Mouse (Mus musculus): ENCODE measurements around the gene Gm28845. TPM values are rescaled to one million over a fixed set of nuclear protein-coding genes. Genes with fewer than 3 reads are reported as not detected.

The Gm28845 gene
- polyA plus RNA-seq, 1 experiment from 2014 or later: not detected

Other genes starting within 250 kb of the Gm28845 start
- gene Plekhm3, start 162.7 kb downstream of the Gm28845 start, polyA plus RNA-seq (2015; fragmentation: Nextera tagmentation; extraction: Ambion mirVana): 11.1 and 13.2 TPM in 2 replicates
- 0.18 TPM in 1 of 2 replicates, not detected in the other for gene Akr1cl, start 86.8 kb downstream of the Gm28845 start, polyA plus RNA-seq (2015; fragmentation: Nextera tagmentation; extraction: Ambion mirVana)
- gene Cryge, start 68.4 kb downstream of the Gm28845 start, polyA plus RNA-seq (2015; fragmentation: Nextera tagmentation; extraction: Ambion mirVana): not detected in 2 replicates
- 0.34 TPM in 1 of 2 replicates, not detected in the other for gene Crygd, start 56.1 kb downstream of the Gm28845 start, polyA plus RNA-seq (2015; fragmentation: Nextera tagmentation; extraction: Ambion mirVana)
- not detected in 2 replicates for gene Crygc, start 45.9 kb downstream of the Gm28845 start, polyA plus RNA-seq (2015; fragmentation: Nextera tagmentation; extraction: Ambion mirVana)
- 0.43 and 0.54 TPM in 2 replicates for gene Crygb, start 37.3 kb downstream of the Gm28845 start, polyA plus RNA-seq (2015; fragmentation: Nextera tagmentation; extraction: Ambion mirVana)
- 0.26 TPM in 1 of 2 replicates, not detected in the other for gene Cryga, start 16.2 kb downstream of the Gm28845 start, polyA plus RNA-seq (2015; fragmentation: Nextera tagmentation; extraction: Ambion mirVana)
- gene D630023F18Rik, start 3.7 kb upstream of the Gm28845 start, polyA plus RNA-seq (2015; fragmentation: Nextera tagmentation; extraction: Ambion mirVana): 2.0 and 2.4 TPM in 2 replicates
- 465 and 481 TPM in 2 replicates for gene Idh1, start 66.9 kb upstream of the Gm28845 start, polyA plus RNA-seq (2015; fragmentation: Nextera tagmentation; extraction: Ambion mirVana)
- gene Pikfyve, start 67.1 kb upstream of the Gm28845 start, polyA plus RNA-seq (2015; fragmentation: Nextera tagmentation; extraction: Ambion mirVana): 10.9 and 11.5 TPM in 2 replicates
- gene Pth2r, start 162.5 kb upstream of the Gm28845 start, polyA plus RNA-seq (2015; fragmentation: Nextera tagmentation; extraction: Ambion mirVana): 2.5 and 2.6 TPM in 2 replicates

Measured in hindbrain, embryonic 15.5 days (tissue).